Mouse (Mus musculus): ENCODE results near the gene Elf1.

- TF ChIP-seq POLR2A (IDR thresholded peaks at IDR 0.05; ENCODE audit: low read depth, low read length) (no peak), CTCF (IDR thresholded peaks at IDR 0.05; ENCODE audit: extremely low read depth, insufficient read depth, insufficient read length, insufficient replicate concordance) (no peak)
Measured at GRCm38 (mm10) chr14:79507846-79508245, 26.9 kb downstream of the Elf1 start.
